Mouse (Mus musculus): ENCODE results near the gene Ptprh.

GRCm38 (mm10) chr7:4608002-4608401 lies 4.2 kb upstream of the Ptprh start:
- TF ChIP-seq CTCF (IDR thresholded peaks at IDR 0.05; ENCODE audit: insufficient read depth, low read depth, low read length): no peak
- no peak for TF ChIP-seq POLR2A (IDR thresholded peaks at IDR 0.05; ENCODE audit: insufficient read depth, low read depth, low read length)
